Mouse (Mus musculus) layer of hippocampus, adult 8-10 months (tissue): ENCODE results near the gene BC067074. TPM values are rescaled to one million over a fixed set of nuclear protein-coding genes. Genes with fewer than 3 reads are reported as not detected.
"Not testable (repeated sequence)": the region's sequence is repeated elsewhere in the genome, so short reads cannot be mapped to it uniquely, and the experiment has no call there.

Experiments used
- DNase-seq, 2 experiments: peaks; one replicate each; pipeline ENCODE4 v3.0.0; 2022; ENCODE audit warnings: low spot score in 2 of 2
- total RNA-seq, 4 experiments: library from RNA; stranded (reverse); gene quantifications; 2 replicates each; pipeline ENCODE4 v1.2.4; 2022

The BC067074 gene
- total RNA-seq, 4 experiments from 2014 or later: 1.1 to 2.6 (median 1.9) TPM

- DNase-seq: no peak
Measured at GRCm38 (mm10) chr13:113373291-113374083, 80.5 kb downstream of the BC067074 start.

- DNase-seq: no peak
Measured at GRCm38 (mm10) chr13:113374084-113374405, 81.1 kb downstream of the BC067074 start.

- DNase-seq: no peak
Measured at GRCm38 (mm10) chr13:113377631-113378030, 84.7 kb downstream of the BC067074 start.

- no peak for DNase-seq
Measured at GRCm38 (mm10) chr13:113378980-113379410, 86.0 kb downstream of the BC067074 start.

- DNase-seq: no peak
Measured at GRCm38 (mm10) chr13:113379766-113380309, 86.9 kb downstream of the BC067074 start.

GRCm38 (mm10) chr13:113381710-113382109, 88.8 kb downstream of the BC067074 start:
- DNase-seq: no peak

GRCm38 (mm10) chr13:113382201-113382600, 89.2 kb downstream of the BC067074 start:
- no peak for DNase-seq

GRCm38 (mm10) chr13:113382770-113383169, 89.8 kb downstream of the BC067074 start:
- DNase-seq: not testable (repeated sequence)

GRCm38 (mm10) chr13:113393386-113393785, 100.4 kb downstream of the BC067074 start:
- DNase-seq: no peak

- DNase-seq: no peak
Measured at GRCm38 (mm10) chr13:113394591-113394990, 101.6 kb downstream of the BC067074 start.

- DNase-seq: no peak
Measured at GRCm38 (mm10) chr13:113397006-113397520, 104.1 kb downstream of the BC067074 start.

- no peak for DNase-seq
Measured at GRCm38 (mm10) chr13:113401373-113402010, 108.5 kb downstream of the BC067074 start.

GRCm38 (mm10) chr13:113403706-113404105, 110.7 kb downstream of the BC067074 start:
- DNase-seq: no peak

- DNase-seq: no peak
Measured at GRCm38 (mm10) chr13:113404172-113404571, 111.2 kb downstream of the BC067074 start.

- DNase-seq: peak; percentile 58 to 64
Measured at GRCm38 (mm10) chr13:113409941-113410340, 117.0 kb downstream of the BC067074 start.

- DNase-seq: no peak
Measured at GRCm38 (mm10) chr13:113415527-113415926, 122.6 kb downstream of the BC067074 start.

- DNase-seq: no peak
Measured at GRCm38 (mm10) chr13:113416986-113417385, 124.0 kb downstream of the BC067074 start.

- peak; percentile 39 to 59 for DNase-seq
Measured at GRCm38 (mm10) chr13:113417757-113418483, 125.0 kb downstream of the BC067074 start.

GRCm38 (mm10) chr13:113418632-113419031, 125.7 kb downstream of the BC067074 start:
- DNase-seq: no peak

GRCm38 (mm10) chr13:113421472-113421871, 128.5 kb downstream of the BC067074 start:
- no peak for DNase-seq

- DNase-seq: no peak
Measured at GRCm38 (mm10) chr13:113423825-113424224, 130.9 kb downstream of the BC067074 start.

- DNase-seq: no peak
Measured at GRCm38 (mm10) chr13:113425907-113426306, 132.9 kb downstream of the BC067074 start.
